Mouse (Mus musculus) embryonic fibroblast, embryonic 13.5 days (primary cell): Measurements from ENCODE around the gene Cntnap2.

Experiments
- CTCF ChIP-seq: IDR thresholded peaks from 2 replicates; pipeline ENCODE4 v1.5.1; 2011; ENCODE audit warnings: mild to moderate bottlenecking, control low read depth, low read length, moderate library complexity, borderline replicate concordance; ENCODE audit not compliant: insufficient read depth
- POLR2A ChIP-seq: IDR thresholded peaks from 2 replicates; pipeline ENCODE4 v1.6.1; 2011; ENCODE audit warnings: low read depth, mild to moderate bottlenecking, control low read depth, low read length, moderate library complexity

GRCm38 (mm10) chr6:47043586-47043985 is 1984.4 kb downstream of the Cntnap2 start:
- no peak for TF ChIP-seq POLR2A
- no peak for TF ChIP-seq CTCF
